ENCODE assay signal across 23 mouse cellular contexts in the genomic region with DNA sequence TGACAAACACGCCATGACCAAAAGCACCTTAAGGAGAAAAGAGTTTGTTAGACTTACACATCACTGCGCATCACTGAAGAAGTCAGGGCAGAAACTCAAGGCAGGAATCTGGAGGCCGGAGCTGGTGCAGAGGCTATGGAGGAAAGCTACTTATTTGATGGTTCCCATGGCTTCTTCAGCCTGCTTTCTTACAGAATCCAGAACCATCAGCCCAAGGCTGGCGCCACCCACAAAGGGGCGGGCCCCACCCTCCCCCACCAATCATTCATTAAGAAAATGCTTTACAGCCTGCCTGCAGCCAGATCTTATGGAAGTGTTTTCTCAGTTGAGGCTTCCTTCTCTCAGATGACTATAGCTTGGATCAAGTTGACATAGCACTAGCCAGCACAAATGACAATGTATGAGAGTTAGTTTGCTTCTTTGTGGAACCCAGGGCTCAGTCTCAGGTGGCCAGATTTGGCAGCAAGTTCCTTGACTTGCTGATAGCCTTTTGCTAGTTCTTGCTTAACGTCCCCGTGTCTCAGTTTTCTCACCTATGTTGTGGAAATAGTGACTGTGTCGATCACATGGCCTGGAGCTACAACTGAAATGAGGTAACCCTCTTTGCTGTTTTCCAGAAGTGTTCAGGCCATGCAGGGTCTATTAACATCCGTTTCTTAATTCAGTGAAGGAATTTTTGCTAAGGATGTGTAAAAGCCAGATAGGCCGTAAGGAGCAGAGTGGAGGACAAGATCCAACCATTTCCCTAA.
"Had no signal": no experiment of that assay in that cellular context is flagged by ENCODE, and none has a peak within 500 bp of the region (broad histone marks: within the 10 kb centered on the region; RNA-seq: fewer than 3 reads in every experiment).

No protein-coding gene starts in this region.

- DNase-seq: kidney, adult 9 months; kidney, postnatal 14 days; layer of hippocampus, adult 9-11 months; liver; lung, adult 18-20 months; lung, postnatal 10 days; lung, postnatal 36 days; retina, postnatal 1 day; right cerebral cortex, postnatal 25 days; spleen, adult 18-20 months; thymus, postnatal 25 days had no signal

- H3K4me3 ChIP-seq: layer of hippocampus, adult 2 months; limb, embryonic 10.5 days; limb, embryonic 13.5 days; liver, embryonic 12.5 days; liver, embryonic 15.5 days; lung, embryonic 15.5 days; megakaryocyte, embryonic 14.5 days; midbrain, embryonic 10.5 days; midbrain, embryonic 15.5 days; myocyte; neural tube, embryonic 13.5 days; stomach, embryonic 15.5 days had no signal

- H3K9me3 ChIP-seq: limb, embryonic 10.5 days; limb, embryonic 13.5 days; liver, embryonic 12.5 days; liver, embryonic 15.5 days; lung, embryonic 15.5 days; megakaryocyte, embryonic 14.5 days; midbrain, embryonic 10.5 days; midbrain, embryonic 15.5 days; neural tube, embryonic 13.5 days; stomach, embryonic 15.5 days had no signal

- H3K4me1 ChIP-seq: liver, embryonic 12.5 days; liver, embryonic 15.5 days; lung, embryonic 15.5 days; megakaryocyte, embryonic 14.5 days; stomach, embryonic 15.5 days had no signal

- H3K9ac ChIP-seq: limb, embryonic 13.5 days; liver, embryonic 12.5 days; liver, embryonic 15.5 days; lung, embryonic 15.5 days; midbrain, embryonic 15.5 days; neural tube, embryonic 13.5 days; stomach, embryonic 15.5 days had no signal

- H3K27ac ChIP-seq: layer of hippocampus, adult 2 months; limb, embryonic 10.5 days; limb, embryonic 13.5 days; liver, embryonic 12.5 days; liver, embryonic 15.5 days; lung, embryonic 15.5 days; midbrain, embryonic 10.5 days; midbrain, embryonic 15.5 days; neural tube, embryonic 13.5 days; stomach, embryonic 15.5 days had no signal

- H3K36me3 ChIP-seq: limb, embryonic 10.5 days; limb, embryonic 13.5 days; liver, embryonic 12.5 days; liver, embryonic 15.5 days; lung, embryonic 15.5 days; midbrain, embryonic 10.5 days; midbrain, embryonic 15.5 days; neural tube, embryonic 13.5 days; stomach, embryonic 15.5 days had no signal
